Mouse (Mus musculus) intestine, embryonic 14.5 days (tissue): ENCODE measurements around the gene Fam208a. TPM values are rescaled to one million over a fixed set of nuclear protein-coding genes. Genes with fewer than 3 reads are reported as not detected.

Experiments
- ATAC-seq: fragments of 200-750 bp; cut with Nextera tagmentation; replicated peaks from 2 replicates; pipeline ENCODE4 v1.8.0; 2017; ENCODE audit warnings: low read depth, moderate number of reproducible peaks, moderate TSS enrichment, moderate library complexity; ENCODE audit not compliant: low FRiP score, low TSS enrichment
- DNase-seq: peaks from one replicate; pipeline ENCODE4 v3.0.0-alpha.2; 2018; ENCODE audit warnings: low spot score
- H3K27ac ChIP-seq: fragments of 300-500 bp; sonication (generic); 2 replicates; pipeline ENCODE4 v1.5.1; 2014; ENCODE audit warnings: low read depth, mild to moderate bottlenecking, control low read depth
- H3K27me3 ChIP-seq: fragments of 300-500 bp; sonication (generic); replicated peaks from 2 replicates; pipeline ENCODE4 v1.6.1; 2014; ENCODE audit warnings: low read length, control low read depth; ENCODE audit not compliant: control insufficient read depth, insufficient read depth
- H3K36me3 ChIP-seq: fragments of 300-500 bp; sonication (generic); 2 replicates; pipeline ENCODE4 v1.6.1; 2014; ENCODE audit warnings: low read length, control low read depth; ENCODE audit not compliant: control insufficient read depth, insufficient read depth
- H3K4me1 ChIP-seq: fragments of 300-500 bp; sonication (generic); replicated peaks from 2 replicates; pipeline ENCODE4 v1.6.1; 2014; ENCODE audit warnings: low read length, control low read depth, mixed read lengths; ENCODE audit not compliant: control insufficient read depth, insufficient read depth
- H3K4me2 ChIP-seq: fragments of 300-500 bp; sonication (generic); 2 replicates; pipeline ENCODE4 v1.6.1; 2014; ENCODE audit warnings: low read length
- H3K4me3 ChIP-seq: fragments of 300-500 bp; sonication (generic); 2 replicates; pipeline ENCODE4 v1.5.1; 2014; ENCODE audit warnings: low read depth, low read length, control low read depth, mixed read lengths
- H3K9ac ChIP-seq: fragments of 300-500 bp; sonication (generic); 2 replicates; pipeline ENCODE4 v1.6.1; 2014; ENCODE audit warnings: mild to moderate bottlenecking, low read length
- H3K9me3 ChIP-seq: fragments of 300-500 bp; sonication (generic); 2 replicates; pipeline ENCODE4 v1.6.1; 2016; ENCODE audit warnings: low read length, control low read depth; ENCODE audit not compliant: control insufficient read depth
- WGBS: fragments of 180-500 bp; shearing (Covaris S2); extraction: QIAGEN DNeasy Blood & Tissue Kit; methylation state at CpG from one replicate; pipeline ENCODE4 v1.1.7; 2014; 5-methylcytosine and 5-hydroxymethylcytosine counted together
- polyA plus RNA-seq: library from polyadenylated mRNA; unstranded; fragments of >200 nt; fragmentation: Nextera tagmentation; extraction: Ambion mirVana; gene quantifications from 2 replicates; pipeline ENCODE4 v1.2.1, GENCODE M21; 2014

The Fam208a gene
- polyA plus RNA-seq, 1 experiment from 2014 or later: 11.3 TPM

- no peak overlapping the region for H3K9ac ChIP-seq
- 94% methylated on average over 4 of the region's 4 CpGs for WGBS
- peaks cover 7% of the 10 kb centered on the region for H3K9me3 ChIP-seq
- ATAC-seq: no peak
- H3K4me2 ChIP-seq: peak overlapping the region; percentile 80
- peak overlapping the region; percentile 64; the same call in 1 of the 2 replicates for H3K4me3 ChIP-seq
- H3K27ac ChIP-seq: no peak overlapping the region
- DNase-seq: no peak
- H3K36me3 ChIP-seq: peaks cover 24% of the 10 kb centered on the region
- no peaks in the 10 kb centered on the region for H3K27me3 ChIP-seq
- H3K4me1 ChIP-seq: no peaks in the 10 kb centered on the region; the same call in 1 of the 2 replicates
Measured at GRCm38 (mm10) chr14:27430280-27430679, 1.6 kb downstream of the Fam208a start.

GRCm38 (mm10) chr14:27432064-27432463, 3.4 kb downstream of the Fam208a start:
- no peak for ATAC-seq
- Histone ChIP-seq H3K4me1 (no peaks in the 10 kb centered on the region; the same call in 1 of the 2 replicates), H3K9me3 (peaks cover 7% of the 10 kb centered on the region), H3K27ac (no peak overlapping the region), H3K27me3 (no peaks in the 10 kb centered on the region), H3K36me3 (peaks cover 24% of the 10 kb centered on the region), H3K9ac (no peak overlapping the region), H3K4me2 (no peak overlapping the region), H3K4me3 (no peak overlapping the region)
- no peak for DNase-seq
- 96% methylated on average over 2 of the region's 2 CpGs for WGBS

- Histone ChIP-seq H3K27ac (no peak overlapping the region), H3K27me3 (no peaks in the 10 kb centered on the region), H3K4me2 (no peak overlapping the region), H3K36me3 (peaks cover 21% of the 10 kb centered on the region), H3K9me3 (no peaks in the 10 kb centered on the region), H3K4me1 (no peaks in the 10 kb centered on the region), H3K4me3 (no peak overlapping the region), H3K9ac (no peak overlapping the region)
- WGBS: 95% methylated on average over 1 of the region's 1 CpGs
- ATAC-seq (no peak), DNase-seq (no peak)
Measured at GRCm38 (mm10) chr14:27436116-27436515, 7.5 kb downstream of the Fam208a start.

- Histone ChIP-seq H3K4me2 (no peak overlapping the region), H3K4me3 (no peak overlapping the region), H3K9me3 (no peaks in the 10 kb centered on the region), H3K36me3 (peaks cover 23% of the 10 kb centered on the region), H3K9ac (no peak overlapping the region), H3K4me1 (no peaks in the 10 kb centered on the region), H3K27me3 (no peaks in the 10 kb centered on the region), H3K27ac (no peak overlapping the region)
- ATAC-seq (no peak), DNase-seq (no peak)
- 85% methylated on average over 3 of the region's 3 CpGs for WGBS
Measured at GRCm38 (mm10) chr14:27436826-27437225, 8.2 kb downstream of the Fam208a start.

GRCm38 (mm10) chr14:27440921-27441320, 12.3 kb downstream of the Fam208a start:
- Histone ChIP-seq H3K4me1 (no peaks in the 10 kb centered on the region), H3K4me3 (no peak overlapping the region), H3K27ac (no peak overlapping the region), H3K36me3 (peaks cover 40% of the 10 kb centered on the region), H3K9me3 (no peaks in the 10 kb centered on the region), H3K27me3 (no peaks in the 10 kb centered on the region), H3K4me2 (no peak overlapping the region), H3K9ac (no peak overlapping the region)
- ATAC-seq (no peak), DNase-seq (no peak)

GRCm38 (mm10) chr14:27444851-27445281, 16.2 kb downstream of the Fam208a start:
- no peaks in the 10 kb centered on the region for H3K27me3 ChIP-seq
- peaks cover 63% of the 10 kb centered on the region for H3K36me3 ChIP-seq
- no peak overlapping the region for H3K27ac ChIP-seq
- WGBS: 95% methylated on average over 2 of the region's 2 CpGs
- no peak overlapping the region for H3K4me3 ChIP-seq
- no peak overlapping the region for H3K9ac ChIP-seq
- no peak overlapping the region for H3K4me2 ChIP-seq
- DNase-seq: no peak
- H3K9me3 ChIP-seq: no peaks in the 10 kb centered on the region
- ATAC-seq: no peak
- no peaks in the 10 kb centered on the region for H3K4me1 ChIP-seq

- Histone ChIP-seq H3K4me2 (no peak overlapping the region), H3K4me3 (no peak overlapping the region), H3K27ac (no peak overlapping the region), H3K4me1 (no peaks in the 10 kb centered on the region), H3K9ac (no peak overlapping the region), H3K27me3 (no peaks in the 10 kb centered on the region), H3K9me3 (no peaks in the 10 kb centered on the region), H3K36me3 (peaks cover 68% of the 10 kb centered on the region)
- DNase-seq (no peak), ATAC-seq (no peak)
- 92% methylated on average over 4 of the region's 4 CpGs for WGBS
Measured at GRCm38 (mm10) chr14:27446963-27447362, 18.3 kb downstream of the Fam208a start.

- 94% methylated on average over 5 of the region's 5 CpGs for WGBS
- H3K4me1 ChIP-seq: no peaks in the 10 kb centered on the region
- H3K27me3 ChIP-seq: no peaks in the 10 kb centered on the region
- H3K4me3 ChIP-seq: no peak overlapping the region
- DNase-seq (no peak), ATAC-seq (no peak)
- H3K9ac ChIP-seq: no peak overlapping the region
- no peak overlapping the region for H3K4me2 ChIP-seq
- H3K36me3 ChIP-seq: peaks cover 81% of the 10 kb centered on the region
- no peak overlapping the region for H3K27ac ChIP-seq
- no peaks in the 10 kb centered on the region for H3K9me3 ChIP-seq
Measured at GRCm38 (mm10) chr14:27491399-27491798, 62.8 kb downstream of the Fam208a start.

GRCm38 (mm10) chr14:27493516-27493915, 64.9 kb downstream of the Fam208a start:
- Histone ChIP-seq H3K36me3 (peaks cover 86% of the 10 kb centered on the region), H3K27ac (no peak overlapping the region), H3K27me3 (no peaks in the 10 kb centered on the region), H3K4me1 (no peaks in the 10 kb centered on the region), H3K4me3 (no peak overlapping the region), H3K9me3 (no peaks in the 10 kb centered on the region), H3K4me2 (no peak overlapping the region), H3K9ac (no peak overlapping the region)
- WGBS: 88% methylated on average over 4 of the region's 4 CpGs
- DNase-seq (no peak), ATAC-seq (no peak)
